Mouse (Mus musculus) layer of hippocampus, adult 18-20 months (tissue): ENCODE measurements at regions not wholly inside any gene's neighbourhood (a gene's known extent, or its start where the extent isn't known, plus 50 kb on each side); places are given as distances from the start of the nearest gene placed in this dataset.
A peak's percentile ranks its signal among the peaks of the same experiment; 100 is the strongest.

Experiments used
- DNase-seq, 2 experiments: peaks; one replicate each; pipeline ENCODE4 v3.0.0; 2022; ENCODE audit warnings: low spot score in 2 of 2

DNA sequence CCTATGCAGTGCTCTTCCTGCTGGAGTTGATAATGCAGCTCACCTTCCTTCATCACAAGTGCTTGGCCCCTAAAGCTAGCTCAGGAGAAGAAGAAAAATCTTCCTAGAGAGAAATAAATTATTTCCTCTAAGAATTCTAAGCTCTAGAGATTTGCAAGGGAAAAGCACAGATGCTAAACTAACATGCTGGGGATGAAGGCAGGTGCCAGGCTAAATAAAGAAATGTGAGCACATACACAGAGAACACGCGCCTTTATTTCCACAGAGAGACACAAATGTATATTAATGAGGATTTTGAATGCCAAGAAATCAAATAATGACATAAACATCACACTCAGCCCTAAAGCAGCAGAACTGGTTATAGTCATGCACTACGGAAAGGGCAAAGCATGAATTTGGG lies 229.5 kb upstream of the Mamld1 start:
- DNase-seq = peak in 1 of 2 experiments; percentile 22

GRCm38 (mm10) chrX:70817771-70818170 lies 232.3 kb upstream of the Mamld1 start:
- DNase-seq = peak in 1 of 2 experiments; percentile 27

DNA sequence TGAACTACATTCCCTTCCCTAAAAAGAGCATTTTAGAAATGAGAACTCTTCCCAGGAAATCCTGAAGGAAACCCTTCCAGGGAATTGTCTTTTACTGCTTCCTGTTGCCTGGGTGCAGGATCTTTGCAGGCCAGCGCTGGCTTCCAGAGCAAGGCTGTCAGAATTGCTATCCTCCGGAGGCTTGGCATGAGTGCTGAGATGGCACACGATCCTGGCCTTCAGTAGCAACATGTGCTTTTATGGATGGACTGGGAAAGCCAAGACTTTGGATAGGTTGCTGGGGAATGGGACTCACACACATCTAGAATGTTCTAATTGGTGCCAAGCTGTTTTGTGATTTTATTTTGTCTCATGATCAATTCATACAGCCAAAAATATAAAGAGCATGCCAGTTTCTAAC lies 233.4 kb upstream of the Mamld1 start:
- no peak for DNase-seq

DNA sequence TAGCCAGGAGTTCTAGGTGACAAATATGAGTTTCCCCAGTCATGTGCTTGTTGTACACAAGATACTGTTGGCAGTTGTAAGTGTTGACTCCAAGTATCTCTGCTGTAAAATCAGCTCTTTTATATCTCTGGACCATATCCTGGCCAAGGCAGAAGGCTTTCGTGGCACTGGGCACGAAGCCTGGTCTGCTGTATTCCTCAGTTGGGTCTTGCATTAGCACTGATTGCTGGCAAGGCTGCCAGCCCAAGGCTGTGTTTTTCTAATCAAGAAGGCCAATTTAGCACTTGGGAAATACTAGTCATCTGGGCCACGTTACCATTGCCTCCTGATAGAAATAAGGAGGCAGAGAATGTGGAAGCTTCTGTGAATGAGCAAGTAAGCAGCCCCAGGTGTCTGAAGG lies 258.3 kb upstream of the Mamld1 start:
- DNase-seq = no peak

- DNase-seq = no peak
Observed at GRCm38 (mm10) chrX:70762862-70763261, 285.9 kb upstream of the Tmem185a start.

GRCm38 (mm10) chrX:70713004-70713604 lies 236.1 kb upstream of the Tmem185a start:
- DNase-seq = peak in 1 of 2 experiments; percentile 5

- DNase-seq = no peak
Observed at GRCm38 (mm10) chrX:70682194-70682593, 205.2 kb upstream of the Tmem185a start.

DNA sequence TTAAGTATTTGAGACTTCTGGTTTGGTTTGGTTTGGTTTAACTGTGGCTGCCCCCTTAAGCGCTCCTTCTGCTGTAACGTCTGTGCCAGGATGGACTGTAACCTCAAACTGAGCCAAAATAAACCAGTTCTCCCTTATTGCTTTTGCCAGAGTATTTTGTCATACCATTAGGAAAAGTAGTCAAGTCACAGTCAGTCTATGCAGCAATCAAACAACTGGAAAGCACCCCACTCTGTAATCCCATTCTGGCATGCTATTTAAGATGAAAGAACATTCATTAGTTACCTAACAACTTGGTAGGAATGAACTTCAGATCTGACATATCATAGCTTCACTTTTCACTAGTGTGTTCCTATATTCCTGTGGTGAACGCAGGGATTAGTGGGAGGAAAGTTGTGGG lies 190.1 kb upstream of the Tmem185a start:
- DNase-seq = no peak
